Mouse (Mus musculus) adrenal gland, adult 18-20 months (tissue): ENCODE results near the gene Scube1. TPM values are rescaled to one million over a fixed set of nuclear protein-coding genes. Genes with fewer than 3 reads are reported as not detected.

Source experiments
- DNase-seq, 2 experiments: peaks; one replicate each; pipeline ENCODE4 v3.0.0; 2021 to 2022; ENCODE audit warnings: low spot score in 2 of 2
- total RNA-seq, 2 experiments: library from RNA; stranded (reverse); gene quantifications; 1 replicate in 1 of 2; 2 replicates in 1 of 2; pipeline ENCODE4 v1.2.3; 2021

The Scube1 gene
- total RNA-seq, 2 experiments from 2014 or later = 2.9 to 5.6 TPM

DNA sequence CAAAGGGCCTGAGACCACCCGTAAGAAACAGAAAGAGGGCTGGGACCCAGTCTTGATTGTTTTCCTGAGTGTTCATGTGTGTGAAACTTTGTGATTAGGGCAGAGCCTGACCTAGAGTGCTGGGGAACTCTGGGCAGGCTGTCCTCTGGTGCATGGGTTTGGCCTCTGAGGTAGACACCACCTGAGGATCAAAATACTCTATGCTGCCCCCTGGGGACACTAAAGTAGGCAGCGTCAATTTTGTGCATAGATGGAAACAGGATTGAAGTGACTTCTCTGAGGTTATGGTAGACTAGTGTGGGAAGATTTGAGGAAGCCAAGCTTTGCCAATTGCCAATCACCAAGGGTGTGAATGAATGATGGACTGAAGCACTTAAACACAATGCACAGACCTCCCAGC lies 154.2 kb downstream of the Scube1 start:
- no peak for DNase-seq

DNA sequence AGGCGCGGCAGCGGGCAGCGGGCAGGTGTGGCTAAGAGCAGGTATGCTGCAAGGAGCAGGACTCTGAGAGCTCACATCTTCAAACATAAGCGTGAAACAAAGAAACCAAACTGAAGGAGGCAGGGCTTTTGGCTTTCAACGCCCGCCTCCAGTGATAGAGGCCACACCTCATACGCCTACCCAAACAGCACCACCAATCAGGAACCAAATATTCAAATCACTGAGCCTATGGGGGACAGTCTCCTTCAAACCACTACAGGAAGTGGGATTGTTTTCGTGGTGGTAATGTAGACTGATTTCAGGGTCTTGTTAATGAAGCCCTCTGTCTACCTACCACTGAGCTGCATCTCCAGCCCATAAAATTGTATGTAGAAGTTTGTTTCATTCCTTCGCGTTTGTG lies 155.1 kb downstream of the Scube1 start:
- DNase-seq = no peak

DNA sequence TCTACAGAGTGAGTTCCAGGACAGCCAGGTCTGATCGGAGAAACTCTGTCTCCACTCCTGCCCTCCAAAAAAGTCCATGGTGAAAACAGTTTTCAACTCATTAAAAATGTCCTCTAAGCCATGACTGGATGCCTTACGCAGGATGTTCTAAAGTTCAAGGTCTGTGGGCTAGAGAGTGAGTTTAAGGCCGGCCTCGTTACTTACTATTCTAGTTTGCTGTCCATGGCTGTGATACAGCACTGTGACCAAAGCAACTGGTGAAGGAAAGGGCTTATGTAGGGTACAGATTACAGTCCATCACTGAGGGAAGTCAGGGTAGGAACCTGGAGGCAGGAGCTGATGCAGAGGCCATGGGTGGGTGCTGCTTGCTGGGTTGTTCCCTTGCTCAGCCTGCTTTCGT lies 156.3 kb downstream of the Scube1 start:
- no peak for DNase-seq

DNA sequence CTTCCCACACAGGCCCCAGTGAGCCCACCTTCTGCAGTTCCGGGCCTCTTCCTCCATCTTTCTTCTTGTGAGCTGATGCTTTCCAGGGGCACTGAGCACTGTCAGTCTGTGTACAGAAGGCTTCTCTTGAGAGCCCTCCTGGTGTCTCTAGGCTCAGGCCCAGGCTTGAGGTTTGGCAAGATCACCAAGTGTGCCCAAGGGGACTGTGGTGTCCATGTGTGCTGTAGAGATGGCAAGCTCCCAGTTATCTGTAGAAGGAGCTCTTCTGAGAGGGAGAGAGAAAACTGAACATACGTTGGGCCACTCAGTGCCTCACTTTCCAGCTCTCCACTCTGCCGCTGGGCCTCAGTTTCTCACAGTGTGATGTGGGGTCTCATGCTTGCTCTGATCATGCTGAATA lies 157.1 kb downstream of the Scube1 start:
- DNase-seq = no peak

DNA sequence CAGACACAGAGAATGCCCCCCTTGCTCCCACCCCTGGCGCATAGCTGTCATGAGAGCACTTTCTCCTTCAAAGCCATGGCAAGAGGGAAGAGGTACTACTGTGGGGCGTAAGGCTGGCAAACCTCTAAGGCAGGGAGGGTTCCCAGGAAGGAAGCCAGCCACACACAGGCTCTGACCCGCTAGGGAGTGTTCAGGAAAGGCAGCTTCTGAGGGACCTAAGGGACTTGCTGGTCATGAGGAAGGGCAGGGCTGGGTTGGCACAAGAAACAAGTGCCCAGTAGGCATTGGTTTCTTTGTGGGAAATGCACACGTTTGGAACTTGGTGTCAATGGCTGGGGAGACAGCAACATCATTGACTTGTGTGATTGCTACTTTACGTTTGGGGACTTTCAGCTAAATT lies 158.8 kb downstream of the Scube1 start:
- DNase-seq = no peak

DNA sequence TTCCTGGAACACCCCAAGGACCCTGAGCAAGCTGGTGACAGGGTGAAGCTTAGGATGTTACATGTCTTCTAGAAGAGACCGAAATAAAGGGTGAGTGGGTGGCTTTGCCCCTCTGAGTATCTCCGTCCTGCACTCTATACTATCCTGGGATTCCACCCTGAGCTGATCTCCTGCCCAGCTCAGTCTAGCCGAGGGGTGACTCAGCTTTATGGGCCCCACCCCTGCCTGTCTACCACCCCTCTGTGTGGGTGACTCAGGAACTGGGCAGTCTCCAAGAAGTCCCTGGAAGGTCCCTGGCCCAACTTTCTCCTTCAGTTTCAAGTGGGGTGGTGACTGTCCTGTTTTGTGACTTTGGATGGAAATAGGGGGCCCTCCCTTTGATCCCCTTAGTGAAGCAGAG lies 159.4 kb downstream of the Scube1 start:
- DNase-seq = peak; percentile 55 to 65

DNA sequence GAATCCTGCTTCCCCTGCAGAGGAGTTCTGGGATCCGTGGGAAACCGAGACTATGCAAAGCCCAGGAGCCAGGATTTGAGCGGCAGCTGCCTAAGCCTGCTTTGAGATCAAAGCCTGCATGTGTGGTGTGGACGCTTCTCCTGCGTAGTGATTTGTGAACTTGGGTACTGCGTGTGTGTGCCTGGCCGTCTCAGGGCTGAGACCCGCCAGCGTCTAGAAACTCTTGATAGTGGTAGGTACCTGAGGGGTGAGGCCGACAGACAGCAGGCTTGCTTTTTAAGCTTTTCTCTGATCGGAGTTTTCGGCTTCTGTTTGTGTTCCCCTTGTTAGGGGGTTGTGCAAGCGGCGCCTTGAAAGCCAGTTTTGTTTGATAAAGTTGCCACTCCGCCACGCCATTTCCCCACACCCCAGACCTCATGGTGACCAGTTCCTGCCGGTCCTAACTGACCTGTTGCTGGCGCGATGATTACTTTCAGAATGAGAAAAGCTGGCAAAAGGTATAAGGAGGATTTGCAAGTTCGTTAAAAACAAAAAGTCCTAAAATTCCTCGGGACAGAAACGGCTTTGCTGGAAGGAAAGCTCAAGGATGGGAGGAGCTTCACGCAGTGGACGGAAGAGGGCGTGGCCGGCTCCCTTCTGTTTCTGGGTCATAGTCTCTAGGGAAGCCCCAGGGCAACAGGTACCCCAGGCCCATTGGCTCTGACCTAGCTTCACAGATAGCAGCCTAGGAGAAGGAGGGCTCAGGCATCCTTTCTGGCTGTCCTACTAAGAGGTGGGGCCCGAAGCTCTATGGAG lies 160.8 kb downstream of the Scube1 start:
- DNase-seq = peak; percentile 60 to 64

DNA sequence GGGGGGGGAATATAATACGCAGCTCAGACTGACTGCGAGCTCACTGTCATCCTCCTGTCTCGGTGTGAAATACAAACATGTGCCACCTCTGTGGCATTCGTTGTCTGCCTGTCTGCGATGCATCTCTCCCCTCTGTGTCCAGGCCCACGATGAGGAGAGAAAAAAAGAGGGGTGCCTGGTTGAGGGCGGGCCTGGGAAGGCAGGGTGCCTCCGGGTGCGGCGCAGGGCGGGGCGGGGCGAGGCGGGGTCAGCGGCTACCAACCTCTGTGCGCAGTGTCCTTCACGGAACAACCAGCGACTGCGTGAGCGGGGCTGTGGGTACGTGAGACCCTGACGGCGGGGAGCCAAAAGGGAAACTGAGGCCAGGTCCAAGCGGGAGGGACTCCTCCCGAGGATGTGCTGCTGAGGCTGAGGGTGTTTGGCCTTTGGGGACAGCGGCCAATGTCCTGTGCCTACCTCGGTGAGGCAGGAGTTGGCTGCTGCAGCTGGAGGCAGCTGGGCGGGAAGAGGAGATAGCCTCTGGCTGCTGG lies 161.4 kb downstream of the Scube1 start, which contains the start of the genes Tspo and Mcat:
TSS of gene Tspo (plus strand) at position 266 of the 530 bp plus-strand sequence.
TSS of gene Mcat (minus strand) at position 461 of the 530 bp plus-strand sequence.
- DNase-seq = peak; percentile 78 to 79

DNA sequence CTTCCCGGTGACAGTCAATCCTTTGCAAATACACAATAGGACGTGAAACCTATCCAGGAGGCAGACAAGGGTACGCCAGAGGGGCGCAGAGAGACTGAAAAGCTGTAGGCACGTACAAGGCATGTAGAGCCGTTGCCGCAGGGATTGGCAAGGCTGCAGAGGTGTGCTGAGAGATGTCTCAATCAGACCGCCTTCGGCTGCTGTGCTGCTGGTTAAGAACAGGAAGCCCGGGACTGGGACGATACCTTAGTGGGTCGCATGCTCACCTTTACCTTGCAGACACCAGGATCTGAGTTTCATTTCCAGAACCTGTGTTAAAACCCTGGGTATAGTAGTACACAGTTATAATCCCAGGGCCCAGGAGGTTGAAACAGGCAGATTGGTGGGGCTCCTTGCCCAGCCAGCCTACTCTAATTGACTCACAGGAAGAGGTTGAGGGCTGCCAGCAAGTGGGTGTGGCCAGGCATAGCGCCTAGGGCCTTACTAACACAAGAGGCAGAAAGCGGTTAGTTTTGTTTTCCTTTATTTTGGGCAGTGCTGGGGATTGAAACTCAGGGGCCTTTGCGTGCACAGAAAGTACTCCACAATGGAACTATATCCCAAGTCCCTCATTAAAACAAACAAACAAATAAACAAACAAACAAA lies 162.1 kb downstream of the Scube1 start:
- DNase-seq = peak; percentile 66 to 72

DNA sequence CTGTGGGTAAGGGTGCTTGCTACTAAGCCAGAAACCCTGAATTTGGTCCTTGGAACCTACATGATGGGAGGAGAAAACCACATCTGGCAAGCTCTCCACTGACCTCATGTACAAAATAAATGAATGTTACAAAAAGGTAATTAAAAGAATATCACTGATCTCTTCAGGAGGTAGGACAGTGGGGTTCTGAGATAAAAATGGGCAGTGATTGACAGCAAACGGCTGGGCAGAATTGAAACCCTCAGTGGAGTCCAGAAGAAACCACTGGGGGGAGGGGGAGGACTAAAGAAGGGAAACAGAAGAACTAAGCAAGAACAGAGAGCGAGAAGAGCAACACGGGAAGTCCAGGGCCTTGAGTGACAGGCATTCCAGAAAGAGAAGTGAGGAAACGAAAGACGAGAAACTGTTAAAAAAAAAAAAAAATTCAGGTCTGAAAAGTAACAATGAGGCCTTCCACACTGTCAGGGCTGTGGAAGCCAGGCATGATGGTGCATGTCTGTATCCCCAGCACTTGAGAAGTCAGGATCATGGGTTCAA lies 163.8 kb downstream of the Scube1 start:
- no peak for DNase-seq

DNA sequence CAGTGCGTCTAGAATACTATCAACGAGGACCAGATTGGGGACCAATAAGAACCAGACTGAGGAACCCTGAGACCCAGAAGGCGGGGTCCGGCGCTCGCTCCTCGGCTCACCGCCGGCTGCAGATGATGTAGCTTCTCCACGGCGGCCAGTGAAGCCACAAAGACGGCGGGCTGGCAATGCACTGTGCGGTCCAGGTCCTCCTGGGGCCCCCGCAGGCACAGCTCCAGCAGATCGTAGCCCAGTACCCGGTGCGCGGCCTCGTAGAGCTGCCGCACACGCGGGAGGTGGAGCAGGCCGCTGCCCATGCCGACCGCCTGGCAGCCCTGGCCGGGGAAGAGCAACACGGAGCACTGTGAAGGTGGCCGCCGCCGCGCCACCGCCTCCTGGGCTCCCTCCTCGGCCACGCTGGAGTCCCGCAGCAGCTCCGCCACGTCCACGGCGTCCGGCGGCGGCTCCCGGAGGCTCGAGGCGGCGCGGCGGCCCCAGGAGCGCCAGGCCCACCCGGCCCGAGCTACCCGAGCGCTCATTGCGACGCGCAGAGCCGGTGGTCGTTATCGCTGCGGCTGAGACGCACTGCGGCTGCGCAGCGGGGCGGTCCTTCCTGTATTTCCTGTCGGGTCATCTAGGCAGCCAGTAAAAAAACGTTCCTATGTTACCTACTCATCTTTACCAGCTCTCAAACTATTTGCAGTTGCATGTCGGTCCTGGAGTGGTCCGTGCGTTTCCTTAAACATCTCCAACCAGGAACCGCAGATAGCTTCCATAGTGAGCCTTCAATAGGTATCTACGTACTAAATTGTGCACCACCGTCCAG lies 169.5 kb downstream of the Scube1 start:
- peak; percentile 84 to 85 for DNase-seq

Other genes with a start within 250 kb of the Scube1 start
- gene Ttll1, start 214.1 kb downstream of the Scube1 start, total RNA-seq = 1 to 10 TPM; 6.9 to 8.8 TPM
- gene Bik, start 198.2 kb downstream of the Scube1 start, total RNA-seq = 1 to 10 TPM; 3.9 to 4.8 TPM
- 100 to 1,000 TPM; 395 to 578 TPM for gene Tspo, start 161.4 kb downstream of the Scube1 start, total RNA-seq
- gene Mcat, start 161.2 kb downstream of the Scube1 start, total RNA-seq = 10 to 100 TPM; 31.1 to 41.3 TPM
- 10 to 100 TPM; 27.9 to 30.4 TPM for gene Ttll12, start 129.9 kb downstream of the Scube1 start, total RNA-seq
- not detected for gene Mpped1, start 54.4 kb upstream of the Scube1 start, total RNA-seq